Mouse (Mus musculus) embryonic fibroblast, embryonic 13.5 days (primary cell): ENCODE results near the gene Itk.

Experiments used
- CTCF ChIP-seq: IDR thresholded peaks from 2 replicates; pipeline ENCODE4 v1.5.1; 2011; ENCODE audit warnings: mild to moderate bottlenecking, control low read depth, low read length, moderate library complexity, borderline replicate concordance; ENCODE audit not compliant: insufficient read depth
- POLR2A ChIP-seq: IDR thresholded peaks from 2 replicates; pipeline ENCODE4 v1.6.1; 2011; ENCODE audit warnings: low read depth, mild to moderate bottlenecking, control low read depth, low read length, moderate library complexity

DNA sequence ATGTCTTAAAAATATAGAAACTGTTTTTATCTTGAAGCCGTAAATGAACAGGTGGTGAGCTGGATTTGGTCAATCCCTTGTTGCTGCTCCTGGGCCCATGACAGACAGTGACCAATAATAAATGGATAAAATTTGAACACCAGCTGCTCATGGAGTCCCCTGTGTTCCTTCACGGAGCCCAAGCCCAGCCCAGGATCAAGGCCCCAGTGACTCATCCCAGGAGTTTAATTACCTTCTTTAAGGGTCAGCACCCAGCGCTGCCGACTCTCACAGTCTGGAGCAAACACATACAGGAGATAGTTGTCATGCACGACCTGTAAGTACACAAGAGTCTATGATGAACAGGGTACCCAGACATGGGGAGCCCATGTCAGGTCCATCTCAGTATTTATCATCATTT lies 23.6 kb downstream of the Itk start:
- no peak for TF ChIP-seq POLR2A
- no peak for TF ChIP-seq CTCF
